Mouse (Mus musculus) cortical plate, adult 2 months (tissue): ENCODE results near the gene Akr1d1. TPM values are rescaled to one million over a fixed set of nuclear protein-coding genes. Genes with fewer than 3 reads are reported as not detected.

ENCODE experiments used
- H3K27ac ChIP-seq: fragments of 200-500 bp; 2 replicates; pipeline ENCODE4 v1.5.1; 2012; ENCODE audit warnings: low read length, control low read depth, inconsistent platforms; ENCODE audit not compliant: insufficient read depth
- H3K4me1 ChIP-seq: fragments of 200-500 bp; 2 replicates; pipeline ENCODE4 v1.6.1; 2011; ENCODE audit warnings: low read length; ENCODE audit not compliant: control insufficient read depth, insufficient read depth
- H3K4me3 ChIP-seq: fragments of 200-500 bp; 2 replicates; pipeline ENCODE4 v1.5.1; 2011; ENCODE audit warnings: mild to moderate bottlenecking, low read length, control low read depth; ENCODE audit not compliant: insufficient read depth
- CTCF ChIP-seq: fragments of 200-500 bp; IDR thresholded peaks from 2 replicates; pipeline ENCODE4 v1.5.1; 2011; ENCODE audit warnings: mild to moderate bottlenecking, control low read depth, low read length; ENCODE audit not compliant: insufficient read depth; ENCODE audit errors: extremely low read depth
- POLR2A ChIP-seq: fragments of 200-500 bp; IDR thresholded peaks from 2 replicates; pipeline ENCODE4 v1.6.1; 2011; ENCODE audit warnings: mild to moderate bottlenecking, low read length, control low read depth; ENCODE audit not compliant: insufficient read depth; ENCODE audit errors: extremely low read depth
- polyA plus RNA-seq: library from polyadenylated mRNA; depleted of rRNA; stranded (reverse); fragments of >200 nt; gene quantifications from 2 replicates; pipeline ENCODE4 v1.2.3, GENCODE M21; 2012; rRNA removed

Gene Akr1d1
- polyA plus RNA-seq, 1 experiment, result not detected

DNA sequence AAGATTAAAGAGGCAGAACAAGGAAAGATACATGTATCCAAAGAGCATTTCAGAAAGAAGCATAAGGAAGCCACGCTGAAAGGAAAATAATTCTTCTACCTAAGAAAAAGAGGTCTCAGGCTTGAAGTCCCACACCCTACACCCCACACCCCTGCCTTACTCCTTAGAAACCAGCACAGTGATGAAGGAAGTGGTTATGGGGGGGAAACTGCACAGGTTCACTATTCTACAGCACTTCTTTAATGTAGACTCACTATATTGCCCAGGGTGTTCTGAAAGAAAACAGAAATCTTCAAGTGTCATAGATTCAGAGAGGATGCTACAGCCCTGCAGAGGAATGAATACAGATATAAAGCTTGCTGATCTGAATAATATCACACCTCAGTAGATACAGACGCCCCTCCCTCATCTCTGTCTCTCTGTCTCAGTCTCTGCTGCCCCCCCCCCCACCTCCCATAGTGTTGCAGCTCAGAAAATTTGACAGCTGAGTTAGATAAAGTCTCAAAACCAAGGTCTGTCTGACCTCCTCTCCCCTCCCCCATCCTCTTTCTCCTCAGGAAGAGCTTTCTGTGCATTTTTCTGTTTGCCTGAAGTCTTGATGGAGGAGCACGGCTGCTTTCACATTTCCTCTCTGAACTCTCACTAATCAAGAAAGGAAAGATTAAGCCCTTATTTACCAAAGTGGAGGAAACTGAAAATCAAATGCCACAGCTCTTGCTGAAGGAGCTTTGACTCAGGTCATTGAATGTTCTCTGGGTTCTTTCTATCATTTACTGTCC is 77.7 kb downstream of the Akr1d1 start:
- Histone ChIP-seq H3K4me1 (no peaks in the 10 kb centered on the region), H3K4me3 (no peak overlapping the region), H3K27ac (no peak overlapping the region)
- TF ChIP-seq CTCF, result no peak
- TF ChIP-seq POLR2A, result no peak

DNA sequence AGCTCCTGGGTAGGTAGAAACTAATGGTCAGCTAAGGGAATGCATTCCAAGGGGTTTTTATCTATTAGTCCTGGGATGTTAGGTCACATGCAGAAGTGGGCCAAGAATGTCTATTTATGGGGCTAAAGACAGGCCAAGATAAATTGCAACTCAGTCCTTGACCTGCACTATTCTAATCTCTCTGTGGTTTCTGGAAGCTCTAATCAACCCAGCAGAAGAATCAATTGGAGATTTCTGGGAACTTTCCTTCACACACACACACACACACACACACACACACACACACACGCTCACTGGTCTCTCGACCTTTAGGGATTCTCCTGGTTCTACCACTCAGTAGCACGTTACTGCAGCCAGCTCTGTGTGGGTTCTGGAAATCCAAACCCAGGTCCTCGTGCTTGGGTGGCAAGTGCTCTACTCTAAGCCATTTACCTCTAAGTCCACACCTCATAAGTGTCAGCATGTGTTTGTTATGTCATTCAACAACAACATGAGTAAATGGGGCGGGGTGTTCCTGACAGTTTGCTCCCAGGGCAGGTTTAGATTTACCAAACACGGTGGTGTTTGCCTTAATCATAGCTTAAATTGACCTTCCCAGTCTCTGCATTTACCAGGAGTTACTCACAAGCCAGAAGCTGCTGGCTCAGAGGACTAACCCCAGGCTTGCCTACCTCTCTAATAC is 82.8 kb downstream of the Akr1d1 start:
- Histone ChIP-seq H3K4me1 (no peaks in the 10 kb centered on the region), H3K27ac (no peak overlapping the region), H3K4me3 (no peak overlapping the region)
- TF ChIP-seq CTCF (no peak), POLR2A (no peak)

GRCm38 (mm10) chr6:37615490-37615889 is 85.5 kb downstream of the Akr1d1 start:
- H3K27ac ChIP-seq, result no peak overlapping the region
- no peak for TF ChIP-seq CTCF
- TF ChIP-seq POLR2A, result no peak
- no peak overlapping the region for H3K4me3 ChIP-seq
- H3K4me1 ChIP-seq, result no peaks in the 10 kb centered on the region

DNA sequence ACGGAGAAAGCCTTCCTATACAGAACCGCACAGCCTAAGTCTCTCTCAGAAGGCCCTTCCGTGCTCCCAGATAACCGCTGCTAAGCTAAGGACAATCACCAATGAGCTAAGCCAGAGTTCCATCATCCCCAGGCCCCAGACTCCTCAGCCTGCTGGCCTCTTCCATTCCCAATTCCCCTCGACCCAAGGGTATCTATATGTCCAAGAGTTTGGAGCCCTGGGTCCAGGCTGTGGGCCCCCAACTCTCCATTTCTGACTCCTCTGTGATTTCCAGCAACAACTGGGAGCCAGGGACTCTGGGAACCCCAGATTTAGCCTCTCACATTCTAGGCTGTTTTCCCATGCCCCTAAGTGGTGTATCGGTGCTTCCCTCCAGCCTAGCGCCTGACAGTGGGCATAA is 86.2 kb downstream of the Akr1d1 start:
- H3K27ac ChIP-seq, result no peak overlapping the region
- no peak for TF ChIP-seq CTCF
- TF ChIP-seq POLR2A, result no peak
- no peaks in the 10 kb centered on the region for H3K4me1 ChIP-seq

DNA sequence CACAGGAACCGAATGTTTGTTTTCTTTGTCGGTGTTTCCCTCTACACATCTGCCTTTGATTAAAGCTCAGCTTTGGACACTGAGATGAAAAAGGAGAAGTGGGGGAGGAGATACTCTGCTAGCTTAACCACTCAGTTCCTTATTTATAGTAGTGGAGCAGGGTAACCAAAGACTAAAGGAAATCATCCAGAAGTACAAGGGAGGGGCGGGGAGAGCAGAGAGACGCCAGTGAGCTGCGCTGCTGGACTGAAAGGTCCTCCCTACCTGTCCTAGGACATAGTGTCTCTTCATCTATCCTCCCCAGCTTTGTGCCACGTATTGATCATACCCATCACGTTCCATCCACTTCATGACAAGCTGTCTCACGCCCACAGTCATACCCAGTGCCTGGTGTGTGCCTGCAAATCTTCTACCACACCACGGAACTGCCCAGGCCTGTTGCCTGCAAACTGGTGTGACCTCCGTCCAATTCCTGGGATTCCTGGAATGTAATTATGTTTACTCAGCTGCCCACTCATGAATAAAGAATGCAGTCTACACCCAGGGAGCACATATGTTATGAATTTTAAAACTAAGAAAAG is 87.5 kb downstream of the Akr1d1 start:
- TF ChIP-seq POLR2A, result no peak
- no peak for TF ChIP-seq CTCF
- no peaks in the 10 kb centered on the region for H3K4me1 ChIP-seq
- H3K4me3 ChIP-seq, result no peak overlapping the region
- no peak overlapping the region for H3K27ac ChIP-seq

More for the DNA sequence above, 86.2 kb downstream of the Akr1d1 start:
- H3K4me3 ChIP-seq, result no peak overlapping the region

Other genes starting within 250 kb of the Akr1d1 start
- gene Dgki, start 230.0 kb upstream of the Akr1d1 start, polyA plus RNA-seq, result 12.3 and 12.9 TPM in 2 replicates
- gene Creb3l2, start 88.0 kb upstream of the Akr1d1 start, polyA plus RNA-seq, result 4.9 and 5.6 TPM in 2 replicates